Mouse (Mus musculus) kidney, adult 2 months (tissue): Measurements from ENCODE around the gene Erc2. TPM values are rescaled to one million over a fixed set of nuclear protein-coding genes. Genes with fewer than 3 reads are reported as not detected.

Experiments used
- DNase-seq: peaks from one replicate; pipeline ENCODE4 v3.0.0; 2021
- H3K27ac ChIP-seq: fragments of 200-500 bp; 2 replicates; pipeline ENCODE4 v1.5.1; 2012; ENCODE audit warnings: low read depth, low read length, control low read depth, inconsistent platforms; ENCODE audit not compliant: insufficient read depth
- H3K27me3 ChIP-seq: fragments of 200-500 bp; replicated peaks from 2 replicates; pipeline ENCODE4 v1.6.1; 2012; ENCODE audit warnings: mild to moderate bottlenecking, moderate library complexity, low read length, inconsistent platforms; ENCODE audit not compliant: control insufficient read depth, insufficient read depth
- H3K36me3 ChIP-seq: fragments of 200-500 bp; 2 replicates; pipeline ENCODE4 v1.6.1; 2012; ENCODE audit warnings: mild to moderate bottlenecking, moderate library complexity, low read length, inconsistent platforms; ENCODE audit not compliant: control insufficient read depth, insufficient read depth
- H3K4me1 ChIP-seq: fragments of 200-500 bp; 2 replicates; pipeline ENCODE4 v1.6.1; 2011; ENCODE audit warnings: low read length; ENCODE audit not compliant: control insufficient read depth, insufficient read depth
- H3K4me3 ChIP-seq: fragments of 200-500 bp; 2 replicates; pipeline ENCODE4 v1.5.1; 2011; ENCODE audit warnings: mild to moderate bottlenecking, low read depth, low read length, control low read depth; ENCODE audit not compliant: insufficient read depth
- CTCF ChIP-seq: fragments of 200-500 bp; conservative IDR thresholded peaks from 2 replicates; pipeline ENCODE4 v1.5.1; 2011; ENCODE audit warnings: low read depth, mild to moderate bottlenecking, control low read depth, low read length, moderate library complexity, mixed read lengths; ENCODE audit not compliant: insufficient read depth, insufficient read length
- POLR2A ChIP-seq: fragments of 200-500 bp; IDR thresholded peaks from one replicate; pipeline ENCODE4 v1.6.1; 2011; ENCODE audit warnings: low read depth, low read length, control low read depth
- WGBS: fragments of 180-500 bp; shearing (Covaris S2); methylation state at CpG from one replicate; pipeline ENCODE4 v1.1.7; 2018; 5-methylcytosine and 5-hydroxymethylcytosine counted together
- polyA plus RNA-seq: library from polyadenylated mRNA; depleted of rRNA; stranded (reverse); fragments of >200 nt; gene quantifications from 2 replicates; pipeline ENCODE4 v1.2.3, GENCODE M21; 2012

The Erc2 gene
- polyA plus RNA-seq, 1 experiment = 6.9 TPM

DNA sequence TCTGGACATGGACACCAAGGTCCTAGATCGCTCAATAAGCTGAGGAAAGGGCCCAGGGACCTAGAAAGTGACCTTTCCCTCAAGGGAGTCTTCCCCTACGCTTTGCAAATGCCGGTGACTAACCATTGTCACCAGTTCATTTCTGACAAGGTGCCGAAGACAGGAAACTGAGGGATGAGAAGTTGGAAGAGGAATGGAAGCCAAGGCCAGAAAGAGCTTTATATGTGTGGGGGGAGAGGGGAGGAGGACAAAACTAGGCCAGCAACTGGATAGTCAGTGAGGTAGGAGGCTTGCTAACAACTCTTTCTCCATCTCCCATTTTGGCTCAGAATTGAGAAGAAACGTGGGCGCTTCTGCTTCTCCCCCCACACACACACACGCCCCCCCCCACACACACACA is 791.3 kb downstream of the Erc2 start:
- Histone ChIP-seq H3K4me1 (no peaks in the 10 kb centered on the region), H3K27ac (no peak overlapping the region), H3K27me3 (no peaks in the 10 kb centered on the region), H3K4me3 (no peak overlapping the region), H3K36me3 (no peaks in the 10 kb centered on the region)
- TF ChIP-seq POLR2A = no peak
- no peak for TF ChIP-seq CTCF
- 83% methylated on average over 7 of the region's 7 CpGs for WGBS
- DNase-seq = no peak

GRCm38 (mm10) chr14:28417019-28417418 is 794.8 kb downstream of the Erc2 start:
- Histone ChIP-seq H3K4me3 (no peak overlapping the region), H3K4me1 (no peaks in the 10 kb centered on the region), H3K27me3 (no peaks in the 10 kb centered on the region), H3K36me3 (no peaks in the 10 kb centered on the region), H3K27ac (no peak overlapping the region)
- WGBS = 27% methylated on average over 8 of the region's 8 CpGs
- peak; percentile 47 for DNase-seq
- no peak for TF ChIP-seq POLR2A
- TF ChIP-seq CTCF = no peak

- Histone ChIP-seq H3K4me1 (no peaks in the 10 kb centered on the region), H3K4me3 (no peak overlapping the region), H3K27me3 (no peaks in the 10 kb centered on the region), H3K36me3 (no peaks in the 10 kb centered on the region), H3K27ac (no peak overlapping the region)
- WGBS = 85% methylated on average over 4 of the region's 4 CpGs
- no peak for TF ChIP-seq POLR2A
- no peak for TF ChIP-seq CTCF
- no peak for DNase-seq
Measured at GRCm38 (mm10) chr14:28418497-28418896, 796.3 kb downstream of the Erc2 start.

GRCm38 (mm10) chr14:28419188-28419587 is 797.0 kb downstream of the Erc2 start:
- 79% methylated on average over 9 of the region's 9 CpGs for WGBS
- Histone ChIP-seq H3K27ac (no peak overlapping the region), H3K4me3 (no peak overlapping the region), H3K4me1 (no peaks in the 10 kb centered on the region), H3K36me3 (no peaks in the 10 kb centered on the region), H3K27me3 (no peaks in the 10 kb centered on the region)
- TF ChIP-seq CTCF = no peak
- TF ChIP-seq POLR2A = no peak
- no peak for DNase-seq

GRCm38 (mm10) chr14:28420596-28420995 is 798.4 kb downstream of the Erc2 start:
- Histone ChIP-seq H3K27me3 (no peaks in the 10 kb centered on the region), H3K27ac (no peak overlapping the region), H3K4me1 (no peaks in the 10 kb centered on the region), H3K36me3 (no peaks in the 10 kb centered on the region), H3K4me3 (no peak overlapping the region)
- 92% methylated on average over 11 of the region's 11 CpGs for WGBS
- no peak for DNase-seq
- TF ChIP-seq POLR2A (no peak), CTCF (no peak)

DNA sequence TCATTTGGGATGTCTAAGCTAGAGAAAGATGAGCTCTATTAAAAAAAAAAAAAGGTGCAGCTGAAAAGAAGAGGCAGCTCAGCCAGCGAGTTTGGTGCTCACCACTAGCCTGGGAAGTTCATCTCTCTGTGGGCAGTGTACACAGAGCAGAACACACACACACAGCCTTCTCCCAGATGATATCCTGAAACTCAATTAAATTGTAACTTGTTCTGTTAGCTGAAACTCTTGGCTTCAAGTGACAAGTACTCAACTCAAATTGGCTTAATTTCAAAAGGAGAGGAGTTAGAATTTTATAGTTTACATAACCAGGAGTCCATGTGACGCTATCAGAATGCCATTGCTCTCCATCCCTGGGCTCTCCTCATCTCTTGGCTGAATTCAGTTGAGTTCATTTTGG is 804.4 kb downstream of the Erc2 start:
- no peaks in the 10 kb centered on the region for H3K36me3 ChIP-seq
- H3K4me1 ChIP-seq = no peaks in the 10 kb centered on the region
- DNase-seq = peak; percentile 58
- no peaks in the 10 kb centered on the region for H3K27me3 ChIP-seq
- TF ChIP-seq POLR2A = no peak
- no peak for TF ChIP-seq CTCF
- no peak overlapping the region for H3K4me3 ChIP-seq
- WGBS = 49% methylated on average over 2 of the region's 2 CpGs
- H3K27ac ChIP-seq = no peak overlapping the region

DNA sequence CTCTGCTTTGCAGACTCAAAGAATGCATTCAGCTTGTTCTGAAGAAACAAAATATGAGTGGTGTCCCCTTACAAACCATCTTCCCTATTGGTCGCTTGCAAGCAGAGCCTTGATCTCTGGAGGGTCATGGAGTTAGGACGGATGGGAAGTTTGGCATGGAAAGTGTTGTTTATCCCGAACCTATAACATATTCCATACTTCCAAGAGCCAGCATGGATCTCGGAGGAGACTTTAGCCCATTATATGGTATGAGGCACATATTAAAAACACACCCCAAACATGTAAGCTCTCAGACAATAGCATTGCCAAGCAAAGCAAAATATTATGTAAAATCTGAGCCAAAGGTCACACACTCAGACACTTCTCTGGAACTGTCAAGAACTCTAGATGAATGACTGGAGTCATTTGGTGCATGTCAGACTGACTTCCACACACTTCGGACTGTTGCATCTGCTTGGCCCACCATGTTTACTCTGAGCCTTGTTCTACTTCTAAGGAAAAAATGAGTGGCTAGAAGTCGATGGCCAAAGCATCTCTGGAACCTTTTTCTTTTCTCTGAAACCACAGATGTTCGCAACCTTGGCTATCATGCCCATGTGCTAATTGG is 809.6 kb downstream of the Erc2 start:
- TF ChIP-seq POLR2A = no peak
- TF ChIP-seq CTCF = no peak
- Histone ChIP-seq H3K4me1 (no peaks in the 10 kb centered on the region), H3K4me3 (no peak overlapping the region), H3K27ac (no peak overlapping the region), H3K27me3 (no peaks in the 10 kb centered on the region), H3K36me3 (no peaks in the 10 kb centered on the region)
- DNase-seq = peak; percentile 46
- 74% methylated on average over 7 of the region's 7 CpGs for WGBS
